Comparison of ENCODE assay signal across 9 mouse cellular contexts in the genomic region with DNA sequence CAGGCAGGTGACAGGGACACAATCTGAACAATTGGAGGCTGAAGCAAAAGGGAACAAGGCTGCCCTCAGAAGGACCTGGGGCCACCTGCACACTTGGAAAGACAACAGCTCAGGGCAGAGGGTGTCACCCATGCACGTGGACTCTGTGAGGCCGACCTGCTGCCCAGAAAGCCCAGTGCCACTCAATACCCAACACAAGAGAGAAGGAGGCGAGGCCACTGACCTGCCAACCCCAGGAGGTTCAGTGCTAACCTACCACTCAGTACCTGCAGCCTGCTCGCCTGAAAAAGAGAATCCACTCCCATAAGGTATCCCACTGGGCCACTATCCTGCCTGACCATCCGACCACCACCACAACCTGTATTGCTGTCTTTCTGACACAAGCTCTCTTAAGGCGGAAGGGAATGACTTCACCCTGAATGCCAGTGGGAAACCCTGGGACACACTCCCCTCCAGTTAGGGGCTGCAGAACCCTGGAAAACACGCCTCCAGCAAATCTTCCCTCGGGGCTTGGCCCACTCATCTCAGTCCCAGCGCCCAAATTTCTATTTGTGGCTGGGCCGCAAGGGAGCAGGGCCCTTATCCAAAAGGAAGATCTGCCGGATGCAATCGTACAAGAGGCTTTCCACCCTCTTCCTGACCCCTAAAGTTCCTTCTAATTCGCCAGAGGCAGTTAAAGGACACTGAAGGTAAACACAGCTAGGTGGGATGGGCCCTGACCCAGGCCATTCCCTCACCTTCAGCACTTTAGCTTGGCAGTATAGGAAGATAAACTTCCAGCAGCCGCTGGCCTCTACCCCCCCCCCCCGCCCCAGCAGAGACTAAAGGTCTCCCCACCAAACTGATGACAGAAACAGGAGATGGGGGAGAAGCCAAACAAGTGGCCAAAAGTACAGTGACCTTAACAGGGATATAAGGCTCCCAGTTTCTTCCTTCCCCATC. TPM values are rescaled to one million over a fixed set of nuclear protein-coding genes. Genes with fewer than 3 reads are reported as not detected.
DNase-seq lines count a peak whose midpoint lies in the region; ATAC-seq and TF ChIP-seq lines count a peak whose summit lies in the region.
"Had no signal": no experiment of that assay in that cellular context is flagged by ENCODE, and none has a peak within 500 bp of the region (broad histone marks: within the 10 kb centered on the region; RNA-seq: fewer than 3 reads in every experiment).

No protein-coding gene starts in this region.

- intact Hi-C loops in gastrocnemius, adult 2 months (cut with DNase I), result no loop called here

- H3K4me3 ChIP-seq in gastrocnemius, adult 2 months, result peak overlapping the region; percentile 85
- no peak overlapping the region for H3K4me3 ChIP-seq in limb, embryonic 13.5 days
- no peak overlapping the region for H3K4me3 ChIP-seq in limb, embryonic 10.5 days
- H3K4me3 ChIP-seq in embryonic facial prominence, embryonic 15.5 days (replicated peaks), result peak overlapping the region; percentile 67
- H3K4me3 ChIP-seq in neural tube, embryonic 13.5 days, result no peak overlapping the region

- peak overlapping the region; percentile 98 for H3K4me2 ChIP-seq in limb, embryonic 13.5 days (replicated peaks)
- peak overlapping the region; percentile 93 for H3K4me2 ChIP-seq in embryonic facial prominence, embryonic 15.5 days (replicated peaks)
- H3K4me2 ChIP-seq in neural tube, embryonic 13.5 days, result 0 out of 2 replicates have a peak overlapping the region, but pooled peaks have one; percentile 3

- no peaks in the 10 kb centered on the region for H3K36me3 ChIP-seq in limb, embryonic 13.5 days
- H3K36me3 ChIP-seq in limb, embryonic 10.5 days, result no peaks in the 10 kb centered on the region
- no peaks in the 10 kb centered on the region for H3K36me3 ChIP-seq in embryonic facial prominence, embryonic 15.5 days
- no peaks in the 10 kb centered on the region for H3K36me3 ChIP-seq in neural tube, embryonic 13.5 days
- H3K36me3 ChIP-seq: hindbrain, embryonic 10.5 days had no signal

- TF ChIP-seq CTCF in gastrocnemius, adult 2 months (IDR thresholded peaks at IDR 0.05), result no peak

- WGBS in limb, embryonic 13.5 days, result 38% methylated on average over 15 of the region's 15 CpGs
- 38% methylated on average over 15 of the region's 15 CpGs for WGBS in limb, embryonic 10.5 days
- WGBS in embryonic facial prominence, embryonic 15.5 days, result 46% methylated on average over 15 of the region's 15 CpGs
- 42% methylated on average over 15 of the region's 15 CpGs for WGBS in neural tube, embryonic 13.5 days

- H3K27ac ChIP-seq in gastrocnemius, adult 2 months, result peak overlapping the region; percentile 81
- H3K27ac ChIP-seq in limb, embryonic 13.5 days, result no peak overlapping the region
- H3K27ac ChIP-seq in limb, embryonic 10.5 days, result no peak overlapping the region
- no peak overlapping the region for H3K27ac ChIP-seq in embryonic facial prominence, embryonic 15.5 days (replicated peaks)
- H3K27ac ChIP-seq in neural tube, embryonic 13.5 days (replicated peaks), result no peak overlapping the region

- H3K4me1 ChIP-seq in limb, embryonic 13.5 days, result peaks cover 41% of the 10 kb centered on the region
- H3K4me1 ChIP-seq in limb, embryonic 10.5 days, result peaks cover 43% of the 10 kb centered on the region
- peaks cover 63% of the 10 kb centered on the region for H3K4me1 ChIP-seq in embryonic facial prominence, embryonic 15.5 days
- H3K4me1 ChIP-seq in neural tube, embryonic 13.5 days (replicated peaks), result peaks cover 41% of the 10 kb centered on the region

- H3K9ac ChIP-seq in limb, embryonic 13.5 days, result no peak overlapping the region
- H3K9ac ChIP-seq in embryonic facial prominence, embryonic 15.5 days, result no peak overlapping the region
- H3K9ac ChIP-seq in neural tube, embryonic 13.5 days, result no peak overlapping the region

- no peaks in the 10 kb centered on the region for H3K9me3 ChIP-seq in limb, embryonic 13.5 days
- H3K9me3 ChIP-seq in limb, embryonic 10.5 days (replicated peaks), result no peaks in the 10 kb centered on the region
- no peaks in the 10 kb centered on the region for H3K9me3 ChIP-seq in embryonic facial prominence, embryonic 15.5 days (replicated peaks)
- H3K9me3 ChIP-seq in neural tube, embryonic 13.5 days, result no peaks in the 10 kb centered on the region
- H3K9me3 ChIP-seq: hindbrain, embryonic 10.5 days had no signal

- ATAC-seq in limb, embryonic 13.5 days (ENCODE audit: low FRiP score, low read depth), result no peak
- ATAC-seq in embryonic facial prominence, embryonic 15.5 days (ENCODE audit: insufficient number of reproducible peaks, low FRiP score, low TSS enrichment, low read depth), result no peak
- no peak for ATAC-seq in neural tube, embryonic 13.5 days (ENCODE audit: low read depth)

- peaks cover 71% of the 10 kb centered on the region for H3K27me3 ChIP-seq in limb, embryonic 13.5 days
- peaks cover 79% of the 10 kb centered on the region for H3K27me3 ChIP-seq in limb, embryonic 10.5 days (ENCODE audit: low read depth, poor library complexity, severe bottlenecking)
- peaks cover 12% of the 10 kb centered on the region; the same call in 1 of the 2 replicates for H3K27me3 ChIP-seq in embryonic facial prominence, embryonic 15.5 days
- H3K27me3 ChIP-seq in neural tube, embryonic 13.5 days, result peaks cover 72% of the 10 kb centered on the region

- DNase-seq in gastrocnemius, adult 2 months, result no peak
- no peak for DNase-seq in gastrocnemius, adult 18-20 months (ENCODE audit: low spot score)
- no peak for DNase-seq in limb, embryonic 10.5 days (ENCODE audit: low spot score)
- no peak for DNase-seq in adrenal gland, adult 8-10 months
- DNase-seq in left cerebral cortex, adult 18-20 months (ENCODE audit: low spot score in 2 of 2), result no peak

RNA-seq across cellular contexts. Expression of gene C77080, which starts 14.6 kb away (rescaled TPM):
- 1 to 10 TPM; 2.0 to 2.1 TPM for total RNA-seq in gastrocnemius, adult 2 months (2021)
- total RNA-seq in gastrocnemius, adult 18-20 months (2021), result 1 to 10 TPM; 1.4 to 1.8 TPM
- polyA plus RNA-seq in limb, embryonic 13.5 days (2015; fragmentation: Nextera tagmentation; extraction: Ambion mirVana), result 6.1 and 7.9 TPM in 2 replicates
- 4.0 and 4.1 TPM in 2 replicates for polyA plus RNA-seq in limb, embryonic 10.5 days (2016; fragmentation: Nextera tagmentation; extraction: Ambion mirVana)
- polyA plus RNA-seq in embryonic facial prominence, embryonic 15.5 days (2015; fragmentation: Nextera tagmentation; extraction: Ambion mirVana), result 8.9 and 10.0 TPM in 2 replicates
- 7.5 and 10.3 TPM in 2 replicates for polyA plus RNA-seq in neural tube, embryonic 13.5 days (2015; fragmentation: Nextera tagmentation; extraction: Ambion mirVana)
- 10 to 100 TPM; 23.9 to 44.8 (median 34.4) TPM for total RNA-seq in adrenal gland, adult 8-10 months (2022)
- 10 to 100 TPM; 23.1 to 24.0 TPM for total RNA-seq in left cerebral cortex, adult 18-20 months (2021)

RNA-seq across cellular contexts. Expression of gene Sync, which starts 40.8 kb away (rescaled TPM):
- total RNA-seq in gastrocnemius, adult 2 months (2021), result 10 to 100 TPM; 39.9 to 46.5 TPM
- total RNA-seq in gastrocnemius, adult 18-20 months (2021), result 10 to 100 TPM; 49.2 to 49.5 TPM
- 3.3 TPM in 2 replicates for polyA plus RNA-seq in limb, embryonic 13.5 days (2015; fragmentation: Nextera tagmentation; extraction: Ambion mirVana)
- 0.36 and 0.39 TPM in 2 replicates for polyA plus RNA-seq in limb, embryonic 10.5 days (2016; fragmentation: Nextera tagmentation; extraction: Ambion mirVana)
- polyA plus RNA-seq in embryonic facial prominence, embryonic 15.5 days (2015; fragmentation: Nextera tagmentation; extraction: Ambion mirVana), result 4.9 and 6.9 TPM in 2 replicates
- 3.2 and 3.4 TPM in 2 replicates for polyA plus RNA-seq in neural tube, embryonic 13.5 days (2015; fragmentation: Nextera tagmentation; extraction: Ambion mirVana)
- 1 to 10 TPM in 3 of 4 experiments, under 1 TPM in 1; 0.73 to 2.5 (median 1.1) TPM for total RNA-seq in adrenal gland, adult 8-10 months (2022)
- total RNA-seq in left cerebral cortex, adult 18-20 months (2021), result 1 to 10 TPM; 1.9 to 2.5 TPM

RNA-seq across cellular contexts. Expression of gene Yars, which starts 57.1 kb away (rescaled TPM):
- 10 to 100 TPM; 39.8 to 43.0 TPM for total RNA-seq in gastrocnemius, adult 2 months (2021)
- total RNA-seq in gastrocnemius, adult 18-20 months (2021), result 10 to 100 TPM; 38.8 to 39.5 TPM
- polyA plus RNA-seq in limb, embryonic 13.5 days (2015; fragmentation: Nextera tagmentation; extraction: Ambion mirVana), result 79.1 and 80.4 TPM in 2 replicates
- polyA plus RNA-seq in limb, embryonic 10.5 days (2016; fragmentation: Nextera tagmentation; extraction: Ambion mirVana), result 98.9 and 103 TPM in 2 replicates
- polyA plus RNA-seq in embryonic facial prominence, embryonic 15.5 days (2015; fragmentation: Nextera tagmentation; extraction: Ambion mirVana), result 75.5 and 83.2 TPM in 2 replicates
- 106 and 108 TPM in 2 replicates for polyA plus RNA-seq in neural tube, embryonic 13.5 days (2015; fragmentation: Nextera tagmentation; extraction: Ambion mirVana)
- total RNA-seq in adrenal gland, adult 8-10 months (2022), result 100 to 1,000 TPM in 1 of 4 experiments, 10 to 100 TPM in 3; 83.3 to 108 (median 89.0) TPM
- total RNA-seq in left cerebral cortex, adult 18-20 months (2021), result 100 to 1,000 TPM in 1 of 2 experiments, 10 to 100 TPM in 1; 83.9 to 102 TPM

RNA-seq across cellular contexts. Expression of gene S100pbp, which starts 57.1 kb away (rescaled TPM):
- total RNA-seq in gastrocnemius, adult 2 months (2021), result 1 to 10 TPM; 4.7 to 4.9 TPM
- total RNA-seq in gastrocnemius, adult 18-20 months (2021), result 1 to 10 TPM; 2.9 to 4.1 TPM
- polyA plus RNA-seq in limb, embryonic 13.5 days (2015; fragmentation: Nextera tagmentation; extraction: Ambion mirVana), result 25.6 and 30.1 TPM in 2 replicates
- polyA plus RNA-seq in limb, embryonic 10.5 days (2016; fragmentation: Nextera tagmentation; extraction: Ambion mirVana), result 29.7 and 34.5 TPM in 2 replicates
- 17.8 and 18.5 TPM in 2 replicates for polyA plus RNA-seq in embryonic facial prominence, embryonic 15.5 days (2015; fragmentation: Nextera tagmentation; extraction: Ambion mirVana)
- polyA plus RNA-seq in neural tube, embryonic 13.5 days (2015; fragmentation: Nextera tagmentation; extraction: Ambion mirVana), result 15.8 and 19.9 TPM in 2 replicates
- total RNA-seq in adrenal gland, adult 8-10 months (2022), result 10 to 100 TPM; 21.7 to 31.7 (median 25.4) TPM
- total RNA-seq in left cerebral cortex, adult 18-20 months (2021), result 10 to 100 TPM; 37.1 to 38.3 TPM

Comparison
In these comparisons a context has a peak if more than half of its experiments do, and no peak if none do; other contexts are left out.
1. H3K4me3 ChIP-seq: peak in gastrocnemius, adult 2 months (single experiment) and embryonic facial prominence, embryonic 15.5 days (single experiment); none in limb, embryonic 13.5 days (single experiment), limb, embryonic 10.5 days (single experiment) and neural tube, embryonic 13.5 days (single experiment).
2. H3K4me2 ChIP-seq: peak in every context shown above with its lines; median percentile 98 in limb, embryonic 13.5 days; 93 in embryonic facial prominence, embryonic 15.5 days; 3 in neural tube, embryonic 13.5 days.
3. RNA of gene C77080, which starts 14.6 kb away (total RNA-seq): 23.9 to 44.8 TPM in adrenal gland, adult 8-10 months and 23.1 to 24.0 TPM in left cerebral cortex, adult 18-20 months; 2.0 to 2.1 TPM in gastrocnemius, adult 2 months and 1.4 to 1.8 TPM in gastrocnemius, adult 18-20 months; every median in the first group is over 4 times any median in the second.
4. RNA of gene Sync, which starts 40.8 kb away (total RNA-seq): 49.2 to 49.5 TPM in gastrocnemius, adult 18-20 months and 39.9 to 46.5 TPM in gastrocnemius, adult 2 months; 1.9 to 2.5 TPM in left cerebral cortex, adult 18-20 months and 0.73 to 2.5 TPM in adrenal gland, adult 8-10 months; every median in the first group is over 10 times any median in the second.